Mouse (Mus musculus) stomach, embryonic 15.5 days (tissue): ENCODE results near the gene Gnaq. TPM values are rescaled to one million over a fixed set of nuclear protein-coding genes. Genes with fewer than 3 reads are reported as not detected.
A peak's percentile ranks its signal among the peaks of the same experiment; 100 is the strongest.

Experiments
- ATAC-seq: fragments of 200-750 bp; cut with Nextera tagmentation; 2 replicates; pipeline ENCODE4 v1.8.0; 2017; ENCODE audit warnings: low read depth, moderate number of reproducible peaks, moderate TSS enrichment; ENCODE audit not compliant: insufficient read depth, low FRiP score
- H3K27ac ChIP-seq: fragments of 300-500 bp; sonication (generic); 2 replicates; pipeline ENCODE4 v1.5.1; 2015; ENCODE audit warnings: mild to moderate bottlenecking, inconsistent platforms
- H3K27me3 ChIP-seq: fragments of 300-500 bp; sonication (generic); replicated peaks from 2 replicates; pipeline ENCODE4 v1.6.1; 2015; ENCODE audit warnings: inconsistent platforms
- H3K36me3 ChIP-seq: fragments of 300-500 bp; sonication (generic); 2 replicates; pipeline ENCODE4 v1.6.1; 2015; ENCODE audit warnings: inconsistent platforms
- H3K4me1 ChIP-seq: fragments of 300-500 bp; sonication (generic); 2 replicates; pipeline ENCODE4 v1.6.1; 2015; ENCODE audit warnings: inconsistent platforms
- H3K4me2 ChIP-seq: fragments of 300-500 bp; sonication (generic); 2 replicates; pipeline ENCODE4 v1.6.1; 2015; ENCODE audit warnings: mild to moderate bottlenecking, inconsistent platforms
- H3K4me3 ChIP-seq: fragments of 300-500 bp; sonication (generic); replicated peaks from 2 replicates; pipeline ENCODE4 v1.5.1; 2015; ENCODE audit warnings: inconsistent platforms
- H3K9ac ChIP-seq: fragments of 300-500 bp; sonication (generic); 2 replicates; pipeline ENCODE4 v1.6.1; 2015; ENCODE audit warnings: inconsistent platforms
- H3K9me3 ChIP-seq: fragments of 300-500 bp; sonication (generic); 2 replicates; pipeline ENCODE4 v1.6.1; 2016; ENCODE audit warnings: inconsistent platforms
- WGBS: fragments of 180-500 bp; shearing (Covaris S2); methylation state at CpG from one replicate; pipeline ENCODE4 v1.1.7; 2015; 5-methylcytosine and 5-hydroxymethylcytosine counted together
- polyA plus RNA-seq: library from polyadenylated mRNA; unstranded; fragments of >200 nt; fragmentation: Nextera tagmentation; extraction: Ambion mirVana; gene quantifications from 2 replicates; pipeline ENCODE4 v1.2.1, GENCODE M21; 2015

Gnaq gene
- polyA plus RNA-seq, 1 experiment from 2014 or later = 35.6 TPM

DNA sequence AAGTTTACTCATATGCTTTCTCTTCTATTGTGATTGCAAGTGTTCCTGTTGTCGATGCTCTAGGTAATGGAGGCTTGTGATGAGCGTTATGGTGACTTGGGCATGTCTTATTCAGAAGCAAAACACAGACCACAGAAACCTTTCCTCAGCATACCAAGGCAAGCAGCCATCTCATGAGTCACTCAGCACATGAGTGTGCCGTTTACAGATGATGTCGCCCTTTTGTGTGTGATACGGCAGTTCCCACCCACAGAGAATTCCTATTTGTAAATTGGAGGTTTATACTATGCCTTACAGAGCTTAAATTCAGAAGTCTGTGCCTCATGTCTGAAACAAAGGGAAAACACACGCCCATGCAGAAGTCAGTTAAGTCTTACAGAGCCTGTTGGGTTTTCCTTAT lies 253.9 kb downstream of the Gnaq start:
- Histone ChIP-seq H3K4me1 (no peaks in the 10 kb centered on the region), H3K9me3 (no peaks in the 10 kb centered on the region), H3K4me2 (no peak overlapping the region), H3K27ac (no peak overlapping the region), H3K36me3 (no peaks in the 10 kb centered on the region), H3K27me3 (no peaks in the 10 kb centered on the region), H3K9ac (no peak overlapping the region), H3K4me3 (no peak overlapping the region)
- no peak for ATAC-seq
- 65% methylated on average over 6 of the region's 6 CpGs for WGBS

- H3K27ac ChIP-seq = no peak overlapping the region
- 81% methylated on average over 6 of the region's 6 CpGs for WGBS
- H3K4me3 ChIP-seq = no peak overlapping the region
Observed at GRCm38 (mm10) chr19:16390192-16390795, 257.7 kb downstream of the Gnaq start.

GRCm38 (mm10) chr19:16394381-16394780 lies 261.8 kb downstream of the Gnaq start:
- Histone ChIP-seq H3K4me3 (no peak overlapping the region), H3K36me3 (no peaks in the 10 kb centered on the region), H3K9ac (no peak overlapping the region), H3K9me3 (no peaks in the 10 kb centered on the region), H3K27me3 (no peaks in the 10 kb centered on the region), H3K4me2 (no peak overlapping the region), H3K27ac (no peak overlapping the region), H3K4me1 (no peaks in the 10 kb centered on the region)
- 87% methylated on average over 5 of the region's 5 CpGs for WGBS
- ATAC-seq = no peak

More at GRCm38 (mm10) chr19:16390192-16390795, 257.7 kb downstream of the Gnaq start:
- Histone ChIP-seq H3K9me3 (no peaks in the 10 kb centered on the region), H3K9ac (no peak overlapping the region), H3K4me1 (no peaks in the 10 kb centered on the region), H3K4me2 (no peak overlapping the region), H3K36me3 (no peaks in the 10 kb centered on the region), H3K27me3 (no peaks in the 10 kb centered on the region)
- no peak for ATAC-seq

DNA sequence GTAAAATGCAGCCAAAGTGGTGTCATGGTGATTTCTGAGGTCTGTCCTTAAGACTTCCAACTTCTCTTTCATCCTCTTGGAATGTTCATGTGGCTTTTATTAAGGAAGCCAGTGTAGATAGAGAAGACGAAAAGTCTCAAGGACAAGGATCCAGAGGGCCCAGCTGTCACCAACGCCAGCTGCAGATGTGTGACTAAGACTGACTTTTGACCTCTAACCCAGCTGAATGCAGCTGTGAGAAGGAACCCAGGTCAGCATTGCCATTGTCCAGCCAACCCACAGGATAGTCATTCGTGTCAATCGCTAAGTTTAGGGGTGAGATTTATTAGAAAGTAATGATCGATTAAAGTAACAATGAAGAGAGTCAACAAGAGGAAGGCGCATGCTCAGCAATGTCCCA lies 270.5 kb downstream of the Gnaq start:
- no peak overlapping the region for H3K9ac ChIP-seq
- no peak overlapping the region for H3K4me2 ChIP-seq
- ATAC-seq = no peak
- 76% methylated on average over 6 of the region's 6 CpGs for WGBS
- no peaks in the 10 kb centered on the region for H3K27me3 ChIP-seq
- no peaks in the 10 kb centered on the region for H3K4me1 ChIP-seq
- H3K4me3 ChIP-seq = no peak overlapping the region
- H3K9me3 ChIP-seq = no peaks in the 10 kb centered on the region
- H3K27ac ChIP-seq = no peak overlapping the region
- H3K36me3 ChIP-seq = no peaks in the 10 kb centered on the region

GRCm38 (mm10) chr19:16407727-16408126 lies 275.1 kb downstream of the Gnaq start:
- WGBS = 81% methylated on average over 1 of the region's 1 CpGs
- H3K4me3 ChIP-seq = no peak overlapping the region
- no peaks in the 10 kb centered on the region for H3K27me3 ChIP-seq
- no peaks in the 10 kb centered on the region for H3K36me3 ChIP-seq
- no peak overlapping the region for H3K9ac ChIP-seq
- no peak overlapping the region for H3K4me2 ChIP-seq
- ATAC-seq = no peak
- H3K4me1 ChIP-seq = no peaks in the 10 kb centered on the region
- H3K27ac ChIP-seq = no peak overlapping the region
- no peaks in the 10 kb centered on the region for H3K9me3 ChIP-seq

GRCm38 (mm10) chr19:16411302-16411701 lies 278.7 kb downstream of the Gnaq start:
- Histone ChIP-seq H3K4me3 (no peak overlapping the region), H3K9ac (no peak overlapping the region), H3K4me2 (no peak overlapping the region), H3K27me3 (no peaks in the 10 kb centered on the region), H3K4me1 (no peaks in the 10 kb centered on the region), H3K36me3 (no peaks in the 10 kb centered on the region), H3K27ac (no peak overlapping the region), H3K9me3 (no peaks in the 10 kb centered on the region)
- ATAC-seq = no peak

DNA sequence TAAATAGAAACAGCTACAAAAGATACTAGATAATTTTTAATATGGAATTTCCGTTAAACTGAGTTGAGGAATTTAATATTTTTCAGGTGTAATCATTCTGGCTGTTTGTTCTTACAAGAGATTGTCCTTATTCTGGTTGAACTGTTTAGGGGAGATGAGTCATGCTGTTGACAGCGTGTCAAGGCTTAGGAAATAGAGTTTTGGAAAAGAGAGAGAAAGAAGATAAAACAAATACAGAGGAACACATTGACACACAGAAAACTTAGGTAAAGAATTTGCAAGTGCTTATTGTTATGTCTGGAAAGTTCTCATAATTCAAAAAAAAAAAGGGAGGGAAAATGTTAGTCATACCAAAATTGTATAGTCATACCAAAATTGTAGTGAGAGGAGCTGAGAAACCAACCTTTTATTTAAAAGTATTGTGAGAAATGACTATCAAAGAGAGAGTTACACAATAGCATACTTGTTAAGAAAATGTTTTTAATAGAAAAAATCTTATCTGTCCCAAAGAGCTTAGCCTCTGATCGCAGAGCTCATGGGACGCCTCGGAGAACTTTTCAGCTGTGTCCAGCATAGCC lies 285.5 kb downstream of the Gnaq start:
- 74% methylated on average over 5 of the region's 5 CpGs for WGBS

DNA sequence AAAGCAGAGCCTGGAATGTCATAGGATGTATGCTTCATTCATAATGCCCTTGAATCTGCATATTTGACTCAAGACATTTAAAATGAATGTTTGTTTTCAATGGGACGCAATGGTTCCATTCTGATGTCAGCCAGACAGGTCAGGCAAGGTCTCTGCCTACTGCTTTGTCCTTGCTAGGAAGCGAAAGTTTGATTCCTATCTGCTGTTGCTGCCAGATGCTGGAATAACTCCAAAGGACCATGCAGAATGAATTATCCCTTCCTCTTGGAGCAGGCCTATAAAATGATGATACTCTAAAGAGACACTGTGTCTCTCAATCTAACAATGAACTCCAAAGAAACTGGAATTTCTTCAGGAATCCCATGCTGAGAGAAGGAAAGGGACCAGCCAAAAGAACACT lies 293.0 kb downstream of the Gnaq start:
- WGBS = 78% methylated on average over 2 of the region's 2 CpGs
- H3K27ac ChIP-seq = no peak overlapping the region
- H3K4me1 ChIP-seq = no peaks in the 10 kb centered on the region
- no peaks in the 10 kb centered on the region for H3K27me3 ChIP-seq
- no peaks in the 10 kb centered on the region for H3K9me3 ChIP-seq
- no peak overlapping the region for H3K4me2 ChIP-seq
- H3K4me3 ChIP-seq = no peak overlapping the region
- H3K9ac ChIP-seq = no peak overlapping the region
- ATAC-seq = no peak
- no peaks in the 10 kb centered on the region for H3K36me3 ChIP-seq

More for the DNA sequence above, 285.5 kb downstream of the Gnaq start:
- Histone ChIP-seq H3K27me3 (no peaks in the 10 kb centered on the region), H3K4me1 (no peaks in the 10 kb centered on the region), H3K36me3 (no peaks in the 10 kb centered on the region), H3K9me3 (no peaks in the 10 kb centered on the region), H3K4me3 (no peak overlapping the region), H3K4me2 (no peak overlapping the region), H3K9ac (no peak overlapping the region), H3K27ac (no peak overlapping the region)
- no peak for ATAC-seq

DNA sequence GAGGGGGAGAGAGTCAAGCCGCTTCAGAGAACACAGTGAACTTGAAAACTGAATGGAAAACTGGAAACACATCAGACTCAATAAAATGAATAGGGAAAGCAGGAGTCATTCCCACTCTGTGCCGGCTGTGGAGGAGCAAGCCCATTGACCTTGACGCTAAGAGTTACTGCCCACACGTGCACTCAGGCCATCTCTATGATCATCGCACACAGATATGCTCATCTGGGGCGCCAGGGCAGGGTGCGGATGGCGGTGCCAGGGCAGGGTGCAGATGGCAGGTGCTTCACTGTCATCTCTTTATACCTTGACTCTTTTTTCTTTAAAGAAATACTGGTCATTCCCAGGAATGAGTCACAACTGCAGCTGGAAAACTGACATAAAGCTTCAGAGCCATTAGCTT lies 298.7 kb downstream of the Gnaq start:
- Histone ChIP-seq H3K4me2 (no peak overlapping the region), H3K9ac (no peak overlapping the region), H3K36me3 (no peaks in the 10 kb centered on the region), H3K4me1 (peaks cover 14% of the 10 kb centered on the region), H3K9me3 (no peaks in the 10 kb centered on the region), H3K27me3 (no peaks in the 10 kb centered on the region), H3K27ac (no peak overlapping the region), H3K4me3 (no peak overlapping the region)
- whole genome bisulfite sequencing = 88% methylated on average over 8 of the region's 8 CpGs
- ATAC-seq = no peak

GRCm38 (mm10) chr19:16434879-16435278 lies 302.2 kb downstream of the Gnaq start:
- Histone ChIP-seq H3K9me3 (no peaks in the 10 kb centered on the region), H3K4me2 (peak overlapping the region; percentile 91), H3K4me1 (peaks cover 25% of the 10 kb centered on the region), H3K27me3 (no peaks in the 10 kb centered on the region), H3K9ac (no peak overlapping the region), H3K36me3 (no peaks in the 10 kb centered on the region), H3K27ac (peak overlapping the region; percentile 79; the same call in 1 of the 2 replicates), H3K4me3 (peak overlapping the region; percentile 52)
- 8% methylated on average over 9 of the region's 9 CpGs for WGBS
- 0 out of 2 replicates have a peak, but pooled peaks have one; percentile 23 for ATAC-seq

GRCm38 (mm10) chr19:16435531-16436231 lies 303.1 kb downstream of the Gnaq start, which contains the start of gene Gna14:
Gna14 (plus strand) TSS chr19:16435762.
- H3K27ac ChIP-seq = peak within 1 kb of the TSS; percentile 79
- H3K4me1 ChIP-seq = peaks cover 26% of the 10 kb centered on the region
- WGBS = 2% methylated on average over 27 of the region's 27 CpGs
- no peaks in the 10 kb centered on the region for H3K9me3 ChIP-seq
- H3K27me3 ChIP-seq = no peaks in the 10 kb centered on the region
- peak within 1 kb of the TSS; percentile 52 for H3K4me3 ChIP-seq
- peak within 1 kb of the TSS; percentile 91 for H3K4me2 ChIP-seq
- H3K9ac ChIP-seq = peak within 1 kb of the TSS; percentile 24; the same call in 1 of the 2 replicates
- ATAC-seq = peak; percentile 69; the same call in 1 of the 2 replicates
- no peaks in the 10 kb centered on the region for H3K36me3 ChIP-seq
